Mouse (Mus musculus) stomach, embryonic 16.5 days (tissue): ENCODE results near the gene Egfl6. TPM values are rescaled to one million over a fixed set of nuclear protein-coding genes. Genes with fewer than 3 reads are reported as not detected.
"Not testable (repeated sequence)": the region's sequence is repeated elsewhere in the genome, so short reads cannot be mapped to it uniquely, and the experiment has no call there.

ENCODE experiments used
- ATAC-seq: fragments of 200-750 bp; cut with Nextera tagmentation; 2 replicates; pipeline ENCODE4 v1.8.0; 2017; ENCODE audit warnings: moderate number of reproducible peaks, moderate TSS enrichment; ENCODE audit not compliant: insufficient read depth, low FRiP score
- H3K27ac ChIP-seq: fragments of 300-500 bp; sonication (generic); 2 replicates; pipeline ENCODE4 v1.5.1; 2014; ENCODE audit warnings: low read length
- H3K27me3 ChIP-seq: fragments of 300-500 bp; sonication (generic); 2 replicates; pipeline ENCODE4 v1.6.1; 2014; ENCODE audit warnings: low read length, control low read depth, mixed read lengths; ENCODE audit not compliant: control insufficient read depth, insufficient read depth
- H3K36me3 ChIP-seq: fragments of 300-500 bp; sonication (generic); 2 replicates; pipeline ENCODE4 v1.6.1; 2014; ENCODE audit warnings: low read length; ENCODE audit not compliant: control insufficient read depth, insufficient read depth
- H3K4me1 ChIP-seq: fragments of 300-500 bp; sonication (generic); 2 replicates; pipeline ENCODE4 v1.6.1; 2014; ENCODE audit warnings: low read length, control low read depth, mixed read lengths; ENCODE audit not compliant: control insufficient read depth, insufficient read depth
- H3K4me2 ChIP-seq: fragments of 300-500 bp; sonication (generic); 2 replicates; pipeline ENCODE4 v1.6.1; 2014; ENCODE audit warnings: low read depth, low read length, mixed read lengths
- H3K4me3 ChIP-seq: fragments of 300-500 bp; sonication (generic); replicated peaks from 2 replicates; pipeline ENCODE4 v1.5.1; 2014; ENCODE audit warnings: mild to moderate bottlenecking, low read length
- H3K9ac ChIP-seq: fragments of 300-500 bp; sonication (generic); 2 replicates; pipeline ENCODE4 v1.6.1; 2014; ENCODE audit warnings: low read length
- H3K9me3 ChIP-seq: fragments of 300-500 bp; sonication (generic); replicated peaks from 2 replicates; pipeline ENCODE4 v1.6.1; 2016; ENCODE audit warnings: low read length, control low read depth; ENCODE audit not compliant: control insufficient read depth
- WGBS: fragments of 180-500 bp; shearing (Covaris S2); extraction: QIAGEN DNeasy Blood & Tissue Kit; methylation state at CpG from one replicate; pipeline ENCODE4 v1.1.7; 2014; 5-methylcytosine and 5-hydroxymethylcytosine counted together
- polyA plus RNA-seq: library from polyadenylated mRNA; unstranded; fragments of >200 nt; fragmentation: Nextera tagmentation; extraction: Ambion mirVana; gene quantifications from 2 replicates; pipeline ENCODE4 v1.2.1, GENCODE M21; 2015

Gene Egfl6
- polyA plus RNA-seq, 1 experiment from 2014 or later, result 20.7 TPM

GRCm38 (mm10) chrX:166531671-166532070 is 53.8 kb downstream of the Egfl6 start:
- Histone ChIP-seq H3K9me3 (no peaks in the 10 kb centered on the region), H3K9ac (no peak overlapping the region), H3K36me3 (no peaks in the 10 kb centered on the region), H3K27ac (no peak overlapping the region), H3K27me3 (no peaks in the 10 kb centered on the region; the same call in 1 of the 2 replicates), H3K4me2 (no peak overlapping the region), H3K4me3 (no peak overlapping the region), H3K4me1 (no peaks in the 10 kb centered on the region)
- no peak for ATAC-seq
- WGBS, result 30% methylated on average over 6 of the region's 6 CpGs

GRCm38 (mm10) chrX:166528126-166528525 is 57.4 kb downstream of the Egfl6 start:
- Histone ChIP-seq H3K4me3 (no peak overlapping the region), H3K4me1 (no peaks in the 10 kb centered on the region), H3K27me3 (no peaks in the 10 kb centered on the region; the same call in 1 of the 2 replicates), H3K27ac (no peak overlapping the region), H3K36me3 (no peaks in the 10 kb centered on the region), H3K9me3 (no peaks in the 10 kb centered on the region), H3K9ac (no peak overlapping the region), H3K4me2 (no peak overlapping the region)
- no peak for ATAC-seq
- WGBS, result 80% methylated on average over 3 of the region's 3 CpGs

- no peaks in the 10 kb centered on the region for H3K36me3 ChIP-seq
- ATAC-seq, result peak; percentile 74; the same call in 1 of the 2 replicates
- no peak overlapping the region for H3K9ac ChIP-seq
- H3K4me2 ChIP-seq, result no peak overlapping the region
- peak overlapping the region; percentile 60; the same call in 1 of the 2 replicates for H3K27ac ChIP-seq
- 71% methylated on average over 2 of the region's 2 CpGs for WGBS
- no peaks in the 10 kb centered on the region for H3K4me1 ChIP-seq
- no peaks in the 10 kb centered on the region for H3K9me3 ChIP-seq
- H3K4me3 ChIP-seq, result no peak overlapping the region
- no peaks in the 10 kb centered on the region; the same call in 1 of the 2 replicates for H3K27me3 ChIP-seq
Measured at GRCm38 (mm10) chrX:166525637-166526315, 59.7 kb downstream of the Egfl6 start.

GRCm38 (mm10) chrX:166520782-166521181 is 64.7 kb downstream of the Egfl6 start:
- H3K27me3 ChIP-seq, result no peaks in the 10 kb centered on the region
- 75% methylated on average over 5 of the region's 5 CpGs for WGBS
- H3K9ac ChIP-seq, result no peak overlapping the region
- no peak overlapping the region for H3K27ac ChIP-seq
- no peaks in the 10 kb centered on the region for H3K4me1 ChIP-seq
- no peaks in the 10 kb centered on the region for H3K36me3 ChIP-seq
- H3K4me2 ChIP-seq, result no peak overlapping the region
- no peak for ATAC-seq
- no peaks in the 10 kb centered on the region for H3K9me3 ChIP-seq
- H3K4me3 ChIP-seq, result no peak overlapping the region

GRCm38 (mm10) chrX:166518345-166518744 is 67.2 kb downstream of the Egfl6 start, which contains the start of gene Tceanc:
TSS of gene Tceanc (minus strand) at chrX:166518567.
- no peak within 1 kb of the TSS for H3K27ac ChIP-seq
- H3K36me3 ChIP-seq, result no peaks in the 10 kb centered on the region
- 54% methylated on average over 16 of the region's 16 CpGs for WGBS
- no peaks in the 10 kb centered on the region for H3K27me3 ChIP-seq
- ATAC-seq, result no peak
- H3K4me2 ChIP-seq, result no peak within 1 kb of the TSS
- H3K9me3 ChIP-seq, result no peaks in the 10 kb centered on the region
- H3K4me3 ChIP-seq, result no peak within 1 kb of the TSS
- no peak within 1 kb of the TSS for H3K9ac ChIP-seq
- no peaks in the 10 kb centered on the region for H3K4me1 ChIP-seq

- no peak for ATAC-seq
- Histone ChIP-seq H3K9ac (no peak overlapping the region), H3K27ac (no peak overlapping the region), H3K4me3 (no peak overlapping the region), H3K4me2 (no peak overlapping the region), H3K4me1 (no peaks in the 10 kb centered on the region), H3K9me3 (no peaks in the 10 kb centered on the region), H3K36me3 (no peaks in the 10 kb centered on the region), H3K27me3 (no peaks in the 10 kb centered on the region)
- 84% methylated on average over 1 of the region's 1 CpGs for WGBS
Measured at GRCm38 (mm10) chrX:166516631-166517030, 68.9 kb downstream of the Egfl6 start.

GRCm38 (mm10) chrX:166515923-166516322 is 69.6 kb downstream of the Egfl6 start:
- H3K4me2 ChIP-seq, result no peak overlapping the region
- H3K4me3 ChIP-seq, result no peak overlapping the region
- H3K4me1 ChIP-seq, result no peaks in the 10 kb centered on the region
- no peaks in the 10 kb centered on the region for H3K27me3 ChIP-seq
- H3K36me3 ChIP-seq, result no peaks in the 10 kb centered on the region
- 80% methylated on average over 3 of the region's 3 CpGs for WGBS
- ATAC-seq, result no peak
- H3K27ac ChIP-seq, result no peak overlapping the region
- H3K9ac ChIP-seq, result no peak overlapping the region
- H3K9me3 ChIP-seq, result no peaks in the 10 kb centered on the region

- H3K27ac ChIP-seq, H3K4me3 ChIP-seq, ATAC-seq, H3K36me3 ChIP-seq, H3K9ac ChIP-seq, H3K4me1 ChIP-seq, H3K9me3 ChIP-seq, H3K27me3 ChIP-seq: not testable (repeated sequence)
- WGBS, result 16% methylated on average over 12 of the region's 12 CpGs
- H3K4me2 ChIP-seq, result peak overlapping the region; percentile 10
Measured at GRCm38 (mm10) chrX:166514035-166514434, 71.5 kb downstream of the Egfl6 start.

GRCm38 (mm10) chrX:166512071-166512470 is 73.4 kb downstream of the Egfl6 start:
- 82% methylated on average over 4 of the region's 4 CpGs for WGBS
- no peak for ATAC-seq
- Histone ChIP-seq H3K27me3 (no peaks in the 10 kb centered on the region; the same call in 1 of the 2 replicates), H3K4me3 (no peak overlapping the region), H3K4me1 (no peaks in the 10 kb centered on the region), H3K4me2 (no peak overlapping the region), H3K9ac (no peak overlapping the region), H3K27ac (no peak overlapping the region), H3K9me3 (no peaks in the 10 kb centered on the region), H3K36me3 (no peaks in the 10 kb centered on the region)
